ENCODE assay signal across 20 mouse cellular contexts in the genomic region with DNA sequence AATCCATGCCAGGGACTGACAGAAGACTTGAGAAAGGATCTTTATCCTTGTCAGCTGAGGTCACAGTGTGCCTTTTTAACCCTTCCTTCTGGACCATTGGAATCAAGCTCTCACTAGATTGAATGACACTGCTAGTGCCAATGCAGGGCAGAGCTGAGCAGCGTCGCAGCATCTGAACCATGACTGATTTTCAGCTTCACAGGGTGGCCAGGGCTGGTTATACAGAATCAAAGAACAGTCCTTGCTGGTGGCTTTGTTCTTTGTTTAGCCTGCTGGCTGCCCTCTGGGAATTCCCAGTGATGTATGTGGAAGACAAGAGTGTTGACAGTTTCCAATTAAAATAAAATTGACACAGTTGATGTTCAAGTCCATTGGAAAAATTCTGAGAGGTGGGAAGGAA. TPM values are rescaled to one million over a fixed set of nuclear protein-coding genes. Genes with fewer than 3 reads are reported as not detected.
DNase-seq lines count a peak whose midpoint lies in the region; ATAC-seq and TF ChIP-seq lines count a peak whose summit lies in the region.
"Had no signal": no experiment of that assay in that cellular context is flagged by ENCODE, and none has a peak within 500 bp of the region (broad histone marks: within the 10 kb centered on the region; RNA-seq: fewer than 3 reads in every experiment).

No protein-coding gene starts in this region.

- no peak for TF ChIP-seq CTCF in forebrain, postnatal 0 days (IDR thresholded peaks at IDR 0.05; ENCODE audit: low read depth)
- TF ChIP-seq CTCF in brain, embryonic 14.5 days (IDR thresholded peaks at IDR 0.05; ENCODE audit: borderline replicate concordance, extremely low read depth, insufficient read depth, insufficient read length): no peak
- TF ChIP-seq CTCF in cerebellum, adult 2 months (IDR thresholded peaks at IDR 0.05; ENCODE audit: borderline replicate concordance, insufficient read depth, low read depth, low read length): no peak

- no peaks in the 10 kb centered on the region for H3K27me3 ChIP-seq in forebrain, embryonic 12.5 days
- no peaks in the 10 kb centered on the region for H3K27me3 ChIP-seq in forebrain, postnatal 0 days (ENCODE audit: insufficient read depth, low read length)
- H3K27me3 ChIP-seq in hindbrain, embryonic 16.5 days (replicated peaks; ENCODE audit: control insufficient read depth, insufficient read depth, low read length): no peaks in the 10 kb centered on the region
- no peaks in the 10 kb centered on the region for H3K27me3 ChIP-seq in midbrain, embryonic 16.5 days (ENCODE audit: control insufficient read depth, insufficient read depth, low read depth, low read length)
- no peaks in the 10 kb centered on the region for H3K27me3 ChIP-seq in cerebellum, adult 2 months (ENCODE audit: control insufficient read depth, insufficient read depth, low read length)
- H3K27me3 ChIP-seq: CH12.LX; intestine, embryonic 15.5 days; liver, embryonic 13.5 days; megakaryocyte, embryonic 14.5 days had no signal

- peak; percentile 43; the same call in 1 of the 2 replicates for ATAC-seq in forebrain, embryonic 12.5 days (ENCODE audit: low FRiP score)
- no peak for ATAC-seq in forebrain, postnatal 0 days
- peak; percentile 82 for ATAC-seq in hindbrain, embryonic 16.5 days
- ATAC-seq in midbrain, embryonic 16.5 days: peak; percentile 71; the same call in 1 of the 2 replicates
- ATAC-seq in activated CD4-positive, CD25-positive, alpha-beta regulatory T cell, adult 4 months: no peak
- ATAC-seq: intestine, embryonic 15.5 days; lung, postnatal 0 days had no signal

- H3K4me3 ChIP-seq in forebrain, embryonic 12.5 days (replicated peaks): no peak overlapping the region
- no peak overlapping the region for H3K4me3 ChIP-seq in forebrain, postnatal 0 days (ENCODE audit: low read depth, low read length)
- no peak overlapping the region for H3K4me3 ChIP-seq in hindbrain, embryonic 16.5 days (ENCODE audit: low read length)
- H3K4me3 ChIP-seq in midbrain, embryonic 16.5 days (ENCODE audit: low read depth, low read length): no peak overlapping the region
- H3K4me3 ChIP-seq in cerebellum, adult 2 months (replicated peaks; ENCODE audit: insufficient read depth, low read depth, low read length): no peak overlapping the region
- H3K4me3 ChIP-seq: forebrain, embryonic 10.5 days; intestine, embryonic 15.5 days; limb, embryonic 10.5 days; liver, embryonic 13.5 days; megakaryocyte, embryonic 14.5 days had no signal

- 38% methylated on average over 2 of the region's 2 CpGs for WGBS in forebrain, embryonic 12.5 days
- WGBS in forebrain, postnatal 0 days: 49% methylated on average over 2 of the region's 2 CpGs
- 2% methylated on average over 2 of the region's 2 CpGs for WGBS in hindbrain, embryonic 16.5 days
- 8% methylated on average over 2 of the region's 2 CpGs for WGBS in midbrain, embryonic 16.5 days
- WGBS in cerebellum, adult 2 months: 5% methylated on average over 2 of the region's 2 CpGs

- H3K4me1 ChIP-seq in forebrain, embryonic 12.5 days: no peaks in the 10 kb centered on the region; the same call in 1 of the 2 replicates
- H3K4me1 ChIP-seq in forebrain, postnatal 0 days (ENCODE audit: insufficient read depth): no peaks in the 10 kb centered on the region
- no peaks in the 10 kb centered on the region for H3K4me1 ChIP-seq in hindbrain, embryonic 16.5 days (ENCODE audit: control insufficient read depth, insufficient read depth, low read depth, low read length)
- H3K4me1 ChIP-seq in midbrain, embryonic 16.5 days (ENCODE audit: control insufficient read depth, insufficient read depth, low read length): no peaks in the 10 kb centered on the region; the same call in 1 of the 2 replicates
- no peaks in the 10 kb centered on the region for H3K4me1 ChIP-seq in cerebellum, adult 2 months (ENCODE audit: control insufficient read depth, insufficient read depth, low read length)
- H3K4me1 ChIP-seq: forebrain, embryonic 10.5 days; intestine, embryonic 15.5 days; limb, embryonic 10.5 days; liver, embryonic 13.5 days; megakaryocyte, embryonic 14.5 days had no signal

- TF ChIP-seq POLR2A in brain, embryonic 14.5 days (IDR thresholded peaks at IDR 0.05; ENCODE audit: borderline replicate concordance, extremely low read depth, insufficient read depth, insufficient read length, poor library complexity, severe bottlenecking): no peak
- no peak for TF ChIP-seq POLR2A in cerebellum, adult 2 months (IDR thresholded peaks at IDR 0.05; ENCODE audit: borderline replicate concordance, insufficient read depth, low read length)

- H3K4me2 ChIP-seq in forebrain, embryonic 12.5 days: no peak overlapping the region
- H3K4me2 ChIP-seq in forebrain, postnatal 0 days (ENCODE audit: low read depth): no peak overlapping the region
- H3K4me2 ChIP-seq in hindbrain, embryonic 16.5 days (ENCODE audit: low read length): no peak overlapping the region
- H3K4me2 ChIP-seq in midbrain, embryonic 16.5 days (ENCODE audit: low read length): no peak overlapping the region
- H3K4me2 ChIP-seq: intestine, embryonic 15.5 days; liver, embryonic 13.5 days had no signal

- no peak overlapping the region for H3K27ac ChIP-seq in forebrain, embryonic 12.5 days
- no peak overlapping the region for H3K27ac ChIP-seq in forebrain, postnatal 0 days (ENCODE audit: low read depth, low read length)
- no peak overlapping the region for H3K27ac ChIP-seq in hindbrain, embryonic 16.5 days (ENCODE audit: low read depth, low read length)
- peak overlapping the region; percentile 58; the same call in 1 of the 2 replicates for H3K27ac ChIP-seq in midbrain, embryonic 16.5 days (ENCODE audit: low read length)
- no peak overlapping the region for H3K27ac ChIP-seq in cerebellum, adult 2 months (ENCODE audit: insufficient read depth, low read length)
- H3K27ac ChIP-seq: forebrain, embryonic 10.5 days; intestine, embryonic 15.5 days; limb, embryonic 10.5 days; liver, embryonic 13.5 days had no signal

- no peaks in the 10 kb centered on the region for H3K9me3 ChIP-seq in forebrain, embryonic 12.5 days
- H3K9me3 ChIP-seq in forebrain, postnatal 0 days (ENCODE audit: low read length): no peaks in the 10 kb centered on the region
- H3K9me3 ChIP-seq in hindbrain, embryonic 16.5 days (ENCODE audit: control insufficient read depth, low read length): no peaks in the 10 kb centered on the region
- H3K9me3 ChIP-seq in midbrain, embryonic 16.5 days (replicated peaks; ENCODE audit: control insufficient read depth, low read length, poor library complexity, severe bottlenecking): no peaks in the 10 kb centered on the region
- H3K9me3 ChIP-seq: forebrain, embryonic 10.5 days; intestine, embryonic 15.5 days; limb, embryonic 10.5 days; liver, embryonic 13.5 days; megakaryocyte, embryonic 14.5 days had no signal

- no peak overlapping the region for H3K9ac ChIP-seq in forebrain, embryonic 12.5 days
- no peak overlapping the region for H3K9ac ChIP-seq in forebrain, postnatal 0 days
- H3K9ac ChIP-seq in hindbrain, embryonic 16.5 days (ENCODE audit: low read depth, low read length): no peak overlapping the region
- H3K9ac ChIP-seq in midbrain, embryonic 16.5 days (ENCODE audit: low read depth, low read length): no peak overlapping the region
- H3K9ac ChIP-seq: intestine, embryonic 15.5 days; liver, embryonic 13.5 days had no signal

- peaks cover 50% of the 10 kb centered on the region for H3K36me3 ChIP-seq in forebrain, embryonic 12.5 days (replicated peaks)
- peaks cover 20% of the 10 kb centered on the region for H3K36me3 ChIP-seq in forebrain, postnatal 0 days (ENCODE audit: insufficient read depth)
- peaks cover 13% of the 10 kb centered on the region for H3K36me3 ChIP-seq in hindbrain, embryonic 16.5 days (ENCODE audit: control insufficient read depth, insufficient read depth, low read length)
- H3K36me3 ChIP-seq in midbrain, embryonic 16.5 days (ENCODE audit: control insufficient read depth, insufficient read depth, low read length): peaks cover 15% of the 10 kb centered on the region

- no peak for DNase-seq in forebrain, postnatal 0 days
- peak; percentile 64 for DNase-seq in brain, embryonic 14.5 days (ENCODE audit: low read depth)
- no peak for DNase-seq in ovary, postnatal 10 days (ENCODE audit: low spot score)
- DNase-seq in cerebellum, adult 2 months: no peak
- DNase-seq: adrenal gland, postnatal 36 days; cerebellum, postnatal 36 days; kidney, postnatal 14 days; layer of hippocampus, postnatal 36 days; liver, embryonic 13.5 days; thymus, postnatal 25 days had no signal

RNA-seq across cellular contexts. Expression of a gene that starts 46.8 kb away (rescaled TPM):
- polyA plus RNA-seq in forebrain, embryonic 12.5 days (2016; fragmentation: Nextera tagmentation; extraction: Ambion mirVana): 128 and 140 TPM in 2 replicates
- 56.7 and 82.3 TPM in 2 replicates for total RNA-seq in forebrain, postnatal 0 days (2014; rRNA removed)
- polyA plus RNA-seq in forebrain, postnatal 0 days (2015; fragmentation: Nextera tagmentation; extraction: Ambion mirVana): 55.6 and 61.5 TPM in 2 replicates
- 58.8 and 74.0 TPM in 2 replicates for polyA plus RNA-seq in brain, embryonic 14.5 days (2012; rRNA removed)
- 80.5 and 96.1 TPM in 2 replicates for polyA plus RNA-seq in hindbrain, embryonic 16.5 days (2015; fragmentation: Nextera tagmentation; extraction: Ambion mirVana)
- polyA plus RNA-seq in midbrain, embryonic 16.5 days (2015; fragmentation: Nextera tagmentation; extraction: Ambion mirVana): 72.9 and 76.5 TPM in 2 replicates
- 36.0 and 37.3 TPM in 2 replicates for polyA plus RNA-seq in cerebellum, adult 2 months (2012; rRNA removed)
- polyA plus RNA-seq in activated CD4-positive, CD25-positive, alpha-beta regulatory T cell, adult 4 months (2017; shearing (Covaris generic)): 100 to 1,000 TPM; 250 to 278 TPM

Comparison
In these comparisons a context has a peak if more than half of its experiments do, and no peak if none do; other contexts are left out.
1. ATAC-seq: peak in forebrain, embryonic 12.5 days (single experiment), hindbrain, embryonic 16.5 days (single experiment) and midbrain, embryonic 16.5 days (single experiment); none in forebrain, postnatal 0 days (single experiment) and activated CD4-positive, CD25-positive, alpha-beta regulatory T cell, adult 4 months (single experiment).